Mouse (Mus musculus): ENCODE results near the gene Npff. TPM values are rescaled to one million over a fixed set of nuclear protein-coding genes. Genes with fewer than 3 reads are reported as not detected.

Gene Npff
- polyA plus RNA-seq, 1 experiment from 2014 or later: 1.6 TPM

GRCm38 (mm10) chr15:102512010-102512409, 12.7 kb downstream of the Npff start:
- Histone ChIP-seq H3K9ac (ENCODE audit: low read length) (no peak overlapping the region; the same call in 1 of the 2 replicates), H3K27me3 (ENCODE audit: control insufficient read depth, insufficient read depth, low read length) (no peaks in the 10 kb centered on the region), H3K9me3 (ENCODE audit: control insufficient read depth, low read length) (no peaks in the 10 kb centered on the region), H3K27ac (replicated peaks; ENCODE audit: low read depth, low read length) (no peak overlapping the region; the same call in 1 of the 2 replicates), H3K4me3 (ENCODE audit: low read depth, low read length) (no peak overlapping the region), H3K4me1 (ENCODE audit: control insufficient read depth, insufficient read depth, low read length) (peaks cover 28% of the 10 kb centered on the region), H3K36me3 (ENCODE audit: control insufficient read depth, insufficient read depth, low read length) (no peaks in the 10 kb centered on the region), H3K4me2 (ENCODE audit: low read depth, severe bottlenecking) (peak overlapping the region; percentile 92; the same call in 1 of the 2 replicates)
- no peak for DNase-seq (ENCODE audit: low spot score)
- no peak for ATAC-seq (ENCODE audit: insufficient number of reproducible peaks, low FRiP score, low TSS enrichment, low read depth)
- WGBS: 23% methylated on average over 5 of the region's 5 CpGs

GRCm38 (mm10) chr15:102511285-102511833, 13.4 kb downstream of the Npff start:
- DNase-seq (ENCODE audit: low spot score) (peak; percentile 47), ATAC-seq (ENCODE audit: insufficient number of reproducible peaks, low FRiP score, low TSS enrichment, low read depth) (no peak)
- Histone ChIP-seq H3K9ac (ENCODE audit: low read length) (no peak overlapping the region), H3K4me3 (ENCODE audit: low read depth, low read length) (no peak overlapping the region), H3K4me1 (ENCODE audit: control insufficient read depth, insufficient read depth, low read length) (peaks cover 28% of the 10 kb centered on the region), H3K36me3 (ENCODE audit: control insufficient read depth, insufficient read depth, low read length) (no peaks in the 10 kb centered on the region), H3K27me3 (ENCODE audit: control insufficient read depth, insufficient read depth, low read length) (no peaks in the 10 kb centered on the region), H3K27ac (replicated peaks; ENCODE audit: low read depth, low read length) (no peak overlapping the region; the same call in 1 of the 2 replicates), H3K4me2 (ENCODE audit: low read depth, severe bottlenecking) (peak overlapping the region; percentile 92), H3K9me3 (ENCODE audit: control insufficient read depth, low read length) (no peaks in the 10 kb centered on the region)
- WGBS: 6% methylated on average over 6 of the region's 6 CpGs

GRCm38 (mm10) chr15:102510590-102511284, 14.0 kb downstream of the Npff start:
- Histone ChIP-seq H3K4me3 (ENCODE audit: low read depth, low read length) (peak overlapping the region; percentile 60), H3K4me1 (ENCODE audit: control insufficient read depth, insufficient read depth, low read length) (peaks cover 28% of the 10 kb centered on the region), H3K9ac (ENCODE audit: low read length) (peak overlapping the region; percentile 60), H3K27me3 (ENCODE audit: control insufficient read depth, insufficient read depth, low read length) (no peaks in the 10 kb centered on the region), H3K9me3 (ENCODE audit: control insufficient read depth, low read length) (no peaks in the 10 kb centered on the region), H3K36me3 (ENCODE audit: control insufficient read depth, insufficient read depth, low read length) (no peaks in the 10 kb centered on the region), H3K27ac (replicated peaks; ENCODE audit: low read depth, low read length) (peak overlapping the region; percentile 24; the same call in 1 of the 2 replicates), H3K4me2 (ENCODE audit: low read depth, severe bottlenecking) (peak overlapping the region; percentile 92)
- WGBS: 3% methylated on average over 34 of the region's 34 CpGs
- ATAC-seq (ENCODE audit: insufficient number of reproducible peaks, low FRiP score, low TSS enrichment, low read depth): peak; percentile 93
- peak; percentile 97 for DNase-seq (ENCODE audit: low spot score)

- Histone ChIP-seq H3K27me3 (ENCODE audit: control insufficient read depth, insufficient read depth, low read length) (no peaks in the 10 kb centered on the region), H3K4me1 (ENCODE audit: control insufficient read depth, insufficient read depth, low read length) (peaks cover 28% of the 10 kb centered on the region), H3K27ac (replicated peaks; ENCODE audit: low read depth, low read length) (peak overlapping the region; percentile 24; the same call in 1 of the 2 replicates), H3K9me3 (ENCODE audit: control insufficient read depth, low read length) (no peaks in the 10 kb centered on the region), H3K36me3 (ENCODE audit: control insufficient read depth, insufficient read depth, low read length) (no peaks in the 10 kb centered on the region), H3K4me2 (ENCODE audit: low read depth, severe bottlenecking) (peak overlapping the region; percentile 92), H3K9ac (ENCODE audit: low read length) (peak overlapping the region; percentile 60), H3K4me3 (ENCODE audit: low read depth, low read length) (peak overlapping the region; percentile 60)
- DNase-seq (ENCODE audit: low spot score) (no peak), ATAC-seq (ENCODE audit: insufficient number of reproducible peaks, low FRiP score, low TSS enrichment, low read depth) (peak; percentile 18; the same call in 1 of the 2 replicates)
- WGBS: 7% methylated on average over 9 of the region's 9 CpGs
Measured at GRCm38 (mm10) chr15:102510110-102510509, 14.6 kb downstream of the Npff start.

GRCm38 (mm10) chr15:102508336-102508735, 16.4 kb downstream of the Npff start:
- H3K9me3 ChIP-seq (ENCODE audit: control insufficient read depth, low read length): no peaks in the 10 kb centered on the region
- no peak for ATAC-seq (ENCODE audit: insufficient number of reproducible peaks, low FRiP score, low TSS enrichment, low read depth)
- no peak for DNase-seq (ENCODE audit: low spot score)

GRCm38 (mm10) chr15:102507561-102507960, 17.2 kb downstream of the Npff start:
- Histone ChIP-seq H3K9ac (ENCODE audit: low read length) (no peak overlapping the region), H3K27ac (replicated peaks; ENCODE audit: low read depth, low read length) (no peak overlapping the region), H3K4me2 (ENCODE audit: low read depth, severe bottlenecking) (no peak overlapping the region), H3K4me3 (ENCODE audit: low read depth, low read length) (no peak overlapping the region), H3K4me1 (ENCODE audit: control insufficient read depth, insufficient read depth, low read length) (peaks cover 28% of the 10 kb centered on the region), H3K36me3 (ENCODE audit: control insufficient read depth, insufficient read depth, low read length) (peaks cover 10% of the 10 kb centered on the region; the same call in 1 of the 2 replicates), H3K27me3 (ENCODE audit: control insufficient read depth, insufficient read depth, low read length) (no peaks in the 10 kb centered on the region), H3K9me3 (ENCODE audit: control insufficient read depth, low read length) (no peaks in the 10 kb centered on the region)
- ATAC-seq (ENCODE audit: insufficient number of reproducible peaks, low FRiP score, low TSS enrichment, low read depth) (no peak), DNase-seq (ENCODE audit: low spot score) (no peak)

More at GRCm38 (mm10) chr15:102508336-102508735, 16.4 kb downstream of the Npff start:
- WGBS: 89% methylated on average over 3 of the region's 3 CpGs
- Histone ChIP-seq H3K27ac (replicated peaks; ENCODE audit: low read depth, low read length) (no peak overlapping the region), H3K4me3 (ENCODE audit: low read depth, low read length) (no peak overlapping the region), H3K9ac (ENCODE audit: low read length) (no peak overlapping the region), H3K4me1 (ENCODE audit: control insufficient read depth, insufficient read depth, low read length) (peaks cover 28% of the 10 kb centered on the region), H3K36me3 (ENCODE audit: control insufficient read depth, insufficient read depth, low read length) (peaks cover 9% of the 10 kb centered on the region; the same call in 1 of the 2 replicates), H3K27me3 (ENCODE audit: control insufficient read depth, insufficient read depth, low read length) (no peaks in the 10 kb centered on the region), H3K4me2 (ENCODE audit: low read depth, severe bottlenecking) (no peak overlapping the region)

GRCm38 (mm10) chr15:102506864-102507263, 17.9 kb downstream of the Npff start:
- Histone ChIP-seq H3K36me3 (ENCODE audit: control insufficient read depth, insufficient read depth, low read length) (peaks cover 11% of the 10 kb centered on the region), H3K9ac (ENCODE audit: low read length) (no peak overlapping the region), H3K27me3 (ENCODE audit: control insufficient read depth, insufficient read depth, low read length) (no peaks in the 10 kb centered on the region), H3K4me2 (ENCODE audit: low read depth, severe bottlenecking) (no peak overlapping the region), H3K9me3 (ENCODE audit: control insufficient read depth, low read length) (no peaks in the 10 kb centered on the region), H3K4me1 (ENCODE audit: control insufficient read depth, insufficient read depth, low read length) (peaks cover 21% of the 10 kb centered on the region), H3K27ac (replicated peaks; ENCODE audit: low read depth, low read length) (no peak overlapping the region), H3K4me3 (ENCODE audit: low read depth, low read length) (no peak overlapping the region)
- ATAC-seq (ENCODE audit: insufficient number of reproducible peaks, low FRiP score, low TSS enrichment, low read depth) (no peak), DNase-seq (ENCODE audit: low spot score) (no peak)
- 85% methylated on average over 1 of the region's 1 CpGs for WGBS

GRCm38 (mm10) chr15:102506464-102506830, 18.3 kb downstream of the Npff start:
- Histone ChIP-seq H3K4me3 (ENCODE audit: low read depth, low read length) (no peak overlapping the region), H3K27ac (replicated peaks; ENCODE audit: low read depth, low read length) (no peak overlapping the region), H3K36me3 (ENCODE audit: control insufficient read depth, insufficient read depth, low read length) (peaks cover 15% of the 10 kb centered on the region), H3K4me1 (ENCODE audit: control insufficient read depth, insufficient read depth, low read length) (peaks cover 16% of the 10 kb centered on the region), H3K9ac (ENCODE audit: low read length) (no peak overlapping the region), H3K4me2 (ENCODE audit: low read depth, severe bottlenecking) (no peak overlapping the region), H3K9me3 (ENCODE audit: control insufficient read depth, low read length) (no peaks in the 10 kb centered on the region), H3K27me3 (ENCODE audit: control insufficient read depth, insufficient read depth, low read length) (no peaks in the 10 kb centered on the region)
- DNase-seq (ENCODE audit: low spot score) (no peak), ATAC-seq (ENCODE audit: insufficient number of reproducible peaks, low FRiP score, low TSS enrichment, low read depth) (no peak)
- WGBS: 77% methylated on average over 2 of the region's 2 CpGs
